In the genomic region with DNA sequence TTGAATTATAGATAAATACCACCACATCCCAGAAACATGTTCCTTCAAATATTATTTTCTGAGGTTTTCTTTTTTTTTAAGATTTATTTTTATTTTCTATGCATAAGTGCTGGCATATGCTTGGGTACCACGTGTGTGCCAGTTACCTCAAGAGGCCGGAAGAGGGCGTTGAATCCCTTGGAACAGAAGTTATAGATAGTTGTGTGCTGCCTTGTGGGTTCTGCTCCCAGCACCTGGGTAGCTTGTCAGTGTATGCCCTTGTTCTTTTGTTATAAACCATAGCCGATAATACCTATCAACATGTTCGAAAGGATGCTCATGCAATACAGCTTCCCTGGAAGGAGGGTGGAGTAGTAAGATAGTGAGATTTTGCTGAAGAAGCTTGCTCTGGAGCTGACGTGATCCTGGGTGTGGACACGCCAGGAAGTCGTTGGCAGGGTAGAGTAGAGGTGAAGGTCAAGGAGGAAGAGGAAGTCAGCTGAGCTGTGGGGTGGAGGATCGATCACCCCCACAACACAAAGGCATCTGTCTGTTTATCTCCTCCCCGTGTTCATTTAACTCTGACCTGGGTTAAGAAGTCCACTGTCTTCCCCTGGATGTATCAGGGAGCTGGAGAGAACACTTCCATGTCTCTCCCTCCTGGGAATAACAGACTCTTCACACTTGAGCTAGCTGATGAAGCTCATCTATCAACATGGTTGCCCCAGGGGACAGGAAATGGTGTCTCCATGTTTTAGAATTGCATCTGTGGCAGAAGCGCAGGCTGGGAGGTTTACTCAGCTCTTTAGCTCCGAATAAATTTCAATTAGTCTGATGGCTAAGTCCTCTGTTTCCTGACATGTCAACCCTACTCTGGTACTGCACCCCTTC, we compare ENCODE assay signal across 17 mouse cellular contexts. TPM values are rescaled to one million over a fixed set of nuclear protein-coding genes. Genes with fewer than 3 reads are reported as not detected.
DNase-seq lines count a peak whose midpoint lies in the region; ATAC-seq and TF ChIP-seq lines count a peak whose summit lies in the region.
"Had no signal": no experiment of that assay in that cellular context is flagged by ENCODE, and none has a peak within 500 bp of the region (broad histone marks: within the 10 kb centered on the region; RNA-seq: fewer than 3 reads in every experiment).

No protein-coding gene starts in this region.

- no peak overlapping the region for H3K4me3 ChIP-seq in hindbrain, embryonic 10.5 days
- no peak overlapping the region for H3K4me3 ChIP-seq in hindbrain, embryonic 14.5 days (replicated peaks; ENCODE audit: low read length)
- no peak overlapping the region for H3K4me3 ChIP-seq in ES-Bruce4 (ENCODE audit: low read depth, low read length)
- no peak overlapping the region for H3K4me3 ChIP-seq in hindbrain, embryonic 13.5 days
- H3K4me3 ChIP-seq: heart, embryonic 13.5 days; neural tube, embryonic 13.5 days had no signal

- no peak overlapping the region for H3K9ac ChIP-seq in hindbrain, embryonic 14.5 days
- H3K9ac ChIP-seq in ES-Bruce4 (ENCODE audit: low read depth, poor library complexity, severe bottlenecking): no peak overlapping the region
- H3K9ac ChIP-seq in hindbrain, embryonic 13.5 days: no peak overlapping the region
- H3K9ac ChIP-seq: heart, embryonic 13.5 days; neural tube, embryonic 13.5 days had no signal

- H3K9me3 ChIP-seq in hindbrain, embryonic 10.5 days: no peaks in the 10 kb centered on the region
- no peaks in the 10 kb centered on the region for H3K9me3 ChIP-seq in hindbrain, embryonic 14.5 days (ENCODE audit: control insufficient read depth, low read length)
- H3K9me3 ChIP-seq in ES-Bruce4 (replicated peaks; ENCODE audit: control insufficient read depth, insufficient read depth, low read length, poor library complexity, severe bottlenecking): no peaks in the 10 kb centered on the region
- H3K9me3 ChIP-seq in hindbrain, embryonic 13.5 days: no peaks in the 10 kb centered on the region
- H3K9me3 ChIP-seq: heart, embryonic 13.5 days; neural tube, embryonic 13.5 days had no signal

- 74% methylated on average over 12 of the region's 12 CpGs for WGBS in hindbrain, embryonic 10.5 days
- WGBS in hindbrain, embryonic 14.5 days: 71% methylated on average over 12 of the region's 12 CpGs
- WGBS in hindbrain, embryonic 13.5 days: 66% methylated on average over 12 of the region's 12 CpGs

- H3K4me1 ChIP-seq in hindbrain, embryonic 10.5 days (replicated peaks): peaks cover 43% of the 10 kb centered on the region
- H3K4me1 ChIP-seq in hindbrain, embryonic 14.5 days (replicated peaks; ENCODE audit: control insufficient read depth, insufficient read depth, low read length): peaks cover 8% of the 10 kb centered on the region; the same call in 1 of the 2 replicates
- H3K4me1 ChIP-seq in ES-Bruce4 (ENCODE audit: control insufficient read depth, insufficient read depth, low read length): peaks cover 2% of the 10 kb centered on the region
- H3K4me1 ChIP-seq in hindbrain, embryonic 13.5 days (replicated peaks): peaks cover 29% of the 10 kb centered on the region

- TF ChIP-seq POLR2A in ES-Bruce4 (IDR thresholded peaks at IDR 0.05; ENCODE audit: insufficient read depth, low read length): no peak

- DNase-seq in hindbrain, embryonic 10.5 days (ENCODE audit: low spot score): no peak
- DNase-seq in hindbrain, embryonic 14.5 days (ENCODE audit: low spot score): no peak
- DNase-seq in 416B (ENCODE audit: low read depth): peak; percentile 62
- no peak for DNase-seq in cerebellum, adult 9-11 months
- DNase-seq in left cerebral cortex, postnatal 10 days (ENCODE audit: extremely low spot score in 1 of 2, low spot score in 2 of 2): no peak
- DNase-seq in cerebellum, postnatal 10 days: no peak
- DNase-seq: kidney, postnatal 25 days; right cerebral cortex, postnatal 4 days had no signal

- no peak for TF ChIP-seq CTCF in ES-Bruce4 (IDR thresholded peaks at IDR 0.05; ENCODE audit: low read depth, low read length)

- H3K4me2 ChIP-seq in hindbrain, embryonic 14.5 days (replicated peaks): no peak overlapping the region
- no peak overlapping the region for H3K4me2 ChIP-seq in hindbrain, embryonic 13.5 days
- H3K4me2 ChIP-seq: heart, embryonic 13.5 days; neural tube, embryonic 13.5 days had no signal

- no peaks in the 10 kb centered on the region for H3K36me3 ChIP-seq in hindbrain, embryonic 10.5 days
- H3K36me3 ChIP-seq in hindbrain, embryonic 14.5 days (replicated peaks; ENCODE audit: control insufficient read depth, insufficient read depth): no peaks in the 10 kb centered on the region
- no peaks in the 10 kb centered on the region for H3K36me3 ChIP-seq in ES-Bruce4 (ENCODE audit: control insufficient read depth, insufficient read depth, low read length, poor library complexity, severe bottlenecking)
- no peaks in the 10 kb centered on the region for H3K36me3 ChIP-seq in hindbrain, embryonic 13.5 days
- H3K36me3 ChIP-seq: heart, embryonic 13.5 days; neural tube, embryonic 13.5 days had no signal

- peak overlapping the region; percentile 23; the same call in 1 of the 2 replicates for H3K27ac ChIP-seq in hindbrain, embryonic 10.5 days
- H3K27ac ChIP-seq in hindbrain, embryonic 14.5 days: no peak overlapping the region
- no peak overlapping the region for H3K27ac ChIP-seq in ES-Bruce4 (ENCODE audit: insufficient read depth, low read length)
- H3K27ac ChIP-seq in hindbrain, embryonic 13.5 days: peak overlapping the region; percentile 58; the same call in 1 of the 2 replicates
- H3K27ac ChIP-seq: heart, embryonic 13.5 days; macrophage; neural tube, embryonic 13.5 days had no signal

- no peaks in the 10 kb centered on the region; the same call in 1 of the 2 replicates for H3K27me3 ChIP-seq in hindbrain, embryonic 10.5 days (ENCODE audit: insufficient read depth, poor library complexity, severe bottlenecking)
- no peaks in the 10 kb centered on the region for H3K27me3 ChIP-seq in hindbrain, embryonic 14.5 days (ENCODE audit: control insufficient read depth, insufficient read depth, low read length)
- H3K27me3 ChIP-seq in ES-Bruce4 (ENCODE audit: control insufficient read depth, insufficient read depth, low read length, poor library complexity, severe bottlenecking): no peaks in the 10 kb centered on the region
- no peaks in the 10 kb centered on the region for H3K27me3 ChIP-seq in hindbrain, embryonic 13.5 days
- H3K27me3 ChIP-seq: heart, embryonic 13.5 days; neural tube, embryonic 13.5 days had no signal

- no peak for ATAC-seq in hindbrain, embryonic 14.5 days (ENCODE audit: low FRiP score)
- no peak for ATAC-seq in hindbrain, embryonic 13.5 days (ENCODE audit: low FRiP score)

- intact Hi-C loops in left cerebral cortex, postnatal 10 days (cut with DNase I): no loop called here

- peak; percentile 89 for TF ChIP-seq EP300 in ES-Bruce4 (IDR thresholded peaks at IDR 0.05; ENCODE audit: insufficient read depth, low read depth, low read length)

RNA-seq across cellular contexts. Expression of gene Ctla4, which starts 29.2 kb away (rescaled TPM):
- not detected in 2 replicates for polyA plus RNA-seq in hindbrain, embryonic 10.5 days (2016; fragmentation: Nextera tagmentation; extraction: Ambion mirVana)
- not detected in 2 replicates for polyA plus RNA-seq in hindbrain, embryonic 14.5 days (2014; fragmentation: Nextera tagmentation; extraction: Ambion mirVana)
- polyA plus RNA-seq in ES-Bruce4 (2011; ENCODE audit: insufficient read depth, insufficient read length, low read depth, missing spikeins): not detected in 2 replicates
- not detected in 2 replicates for polyA plus RNA-seq in hindbrain, embryonic 13.5 days (2015; fragmentation: Nextera tagmentation; extraction: Ambion mirVana)
- not detected for total RNA-seq in left cerebral cortex, postnatal 10 days (2021)
- total RNA-seq: common myeloid progenitor, adult 5-6 weeks; left cerebral cortex, adult 8-10 months; liver, adult 2 months had no signal
- polyA plus RNA-seq: brain, embryonic 14.5 days; liver, adult 2 months; macrophage; neural tube, embryonic 13.5 days had no signal

Comparison
In these comparisons a context has a peak if more than half of its experiments do, and no peak if none do; other contexts are left out.
1. H3K27ac ChIP-seq: peak in hindbrain, embryonic 10.5 days (single experiment) and hindbrain, embryonic 13.5 days (single experiment); none in hindbrain, embryonic 14.5 days (single experiment) and ES-Bruce4 (single experiment).